Mouse (Mus musculus): ENCODE measurements around the gene Psmd5. TPM values are rescaled to one million over a fixed set of nuclear protein-coding genes. Genes with fewer than 3 reads are reported as not detected.
A peak's percentile ranks its signal among the peaks of the same experiment; 100 is the strongest.

The Psmd5 gene
- total RNA-seq (2022) = 10 to 100 TPM; 11.2 to 13.0 (median 11.9) TPM

DNA sequence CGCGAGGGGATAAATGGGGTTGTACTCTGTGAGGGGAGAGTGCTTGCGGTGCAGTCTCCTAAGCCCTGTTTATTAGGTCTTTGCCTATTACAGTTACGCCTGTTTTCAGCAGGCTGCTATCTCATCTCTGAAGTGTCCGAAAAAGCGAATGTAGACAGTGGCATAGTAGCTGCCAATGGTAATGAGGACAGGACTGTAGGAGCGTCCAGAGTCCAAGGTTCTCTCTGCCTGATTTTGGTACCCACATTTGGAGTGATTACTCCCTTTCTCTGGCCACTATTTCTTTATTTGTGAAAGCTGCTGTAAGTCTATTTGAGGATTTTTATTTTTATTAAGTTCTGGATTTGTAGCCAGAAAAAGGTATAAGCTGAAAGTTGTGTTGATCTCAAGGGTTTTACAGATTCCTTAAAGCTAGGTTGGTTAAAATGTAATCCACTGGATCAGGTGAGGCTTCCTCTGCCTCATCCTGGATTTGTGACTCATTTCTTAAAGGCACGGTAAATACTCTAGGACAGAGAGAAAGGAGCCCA is at the start of gene Psmd5:
TSS of gene Psmd5 (minus strand) at position 153 of the 530 bp plus-strand sequence.
- DNase-seq (ENCODE audit: low spot score) = no peak

- no peak for DNase-seq (ENCODE audit: low spot score)
Measured at GRCm38 (mm10) chr2:34922729-34923128, 48.0 kb upstream of the Psmd5 start.

DNA sequence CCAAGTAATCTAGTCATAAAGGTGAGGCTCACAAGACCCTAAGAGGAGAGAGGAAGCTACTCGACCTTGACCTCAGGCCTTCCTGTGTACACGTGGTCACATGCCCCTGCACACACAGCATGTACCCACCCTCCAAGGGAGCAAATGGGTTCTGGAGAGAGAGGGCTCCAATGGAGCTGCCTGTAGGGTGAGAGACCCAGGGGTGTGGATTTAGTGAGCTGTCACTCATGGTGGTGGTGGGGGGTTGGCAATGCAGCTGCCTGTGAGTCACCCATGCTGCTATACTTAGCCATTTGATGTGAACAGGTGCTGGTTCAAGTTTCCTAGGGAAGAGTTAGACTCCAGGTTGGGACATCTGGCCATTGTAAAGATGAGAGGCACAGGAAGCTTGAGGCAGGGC is 45.4 kb upstream of the Psmd5 start:
- no peak for DNase-seq (ENCODE audit: low spot score)

DNA sequence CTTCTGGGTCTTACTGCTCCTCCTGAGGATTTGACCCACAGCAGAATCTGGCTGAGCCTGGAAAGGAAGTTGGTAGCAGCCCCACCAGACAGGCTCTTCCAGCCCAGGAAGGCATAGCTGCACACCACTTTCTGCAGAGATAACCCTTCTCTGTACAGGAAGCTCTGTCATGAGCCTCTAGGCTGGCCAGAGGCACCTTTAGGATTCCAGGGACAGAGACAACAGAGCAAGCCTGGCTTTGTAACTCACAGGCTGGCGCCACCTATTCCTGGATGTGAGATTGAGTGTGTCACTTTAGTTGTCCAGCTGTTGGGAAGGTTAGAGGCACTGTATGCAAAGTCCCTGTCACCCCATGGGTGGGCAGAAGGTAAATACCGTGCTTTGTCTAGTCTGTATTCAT is 40.3 kb upstream of the Psmd5 start:
- no peak for DNase-seq (ENCODE audit: low spot score)

DNA sequence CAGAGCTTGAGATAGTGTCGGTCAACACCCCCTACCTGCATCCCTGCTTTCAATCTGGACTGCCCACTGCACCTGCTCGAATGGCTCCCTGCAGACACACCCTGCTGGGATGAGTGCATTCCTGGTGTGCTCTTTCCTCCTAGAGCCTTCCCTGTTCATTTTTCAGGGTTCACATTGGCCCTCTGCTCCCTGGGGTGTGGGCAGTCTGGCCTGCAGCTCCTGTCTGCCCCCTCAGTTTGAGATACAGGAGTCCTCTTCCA is 40.0 kb upstream of the Psmd5 start:
- DNase-seq (ENCODE audit: low spot score) = no peak

DNA sequence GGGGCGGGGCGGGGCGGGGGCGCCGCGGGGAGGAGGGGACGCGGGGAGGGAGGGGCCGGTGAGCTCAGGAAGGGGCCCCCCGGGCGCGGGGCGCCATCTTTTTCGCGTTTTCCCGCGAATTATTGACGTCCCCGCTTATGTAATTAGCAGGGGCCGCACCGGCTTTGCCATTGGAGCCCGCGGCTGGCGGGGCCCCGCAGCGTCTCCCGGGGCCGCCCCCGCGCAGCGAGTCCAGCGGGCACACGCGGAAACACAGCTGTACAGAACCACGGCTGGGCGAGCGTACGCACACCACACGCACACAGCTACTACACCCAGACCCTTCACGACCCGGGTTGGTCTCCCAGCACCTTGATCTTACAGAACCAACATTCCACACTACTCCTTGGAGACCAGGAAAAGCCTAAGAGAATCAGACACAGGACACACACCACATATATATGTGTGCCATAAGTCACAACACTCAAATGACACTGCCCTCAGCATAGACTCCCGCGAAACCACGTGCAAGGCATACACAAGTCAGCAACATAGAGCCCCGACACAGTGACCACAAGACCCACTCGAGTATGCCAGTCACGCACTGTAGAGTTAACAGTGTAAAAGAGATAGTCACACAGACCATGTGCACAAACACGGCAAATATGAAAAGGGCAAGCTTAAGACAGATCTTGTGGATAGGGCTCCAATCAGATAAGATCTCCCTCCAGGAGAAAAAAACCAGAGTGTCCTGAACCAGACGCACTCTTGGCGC is 39.5 kb upstream of the Psmd5 start:
- no peak for DNase-seq (ENCODE audit: low spot score)

DNA sequence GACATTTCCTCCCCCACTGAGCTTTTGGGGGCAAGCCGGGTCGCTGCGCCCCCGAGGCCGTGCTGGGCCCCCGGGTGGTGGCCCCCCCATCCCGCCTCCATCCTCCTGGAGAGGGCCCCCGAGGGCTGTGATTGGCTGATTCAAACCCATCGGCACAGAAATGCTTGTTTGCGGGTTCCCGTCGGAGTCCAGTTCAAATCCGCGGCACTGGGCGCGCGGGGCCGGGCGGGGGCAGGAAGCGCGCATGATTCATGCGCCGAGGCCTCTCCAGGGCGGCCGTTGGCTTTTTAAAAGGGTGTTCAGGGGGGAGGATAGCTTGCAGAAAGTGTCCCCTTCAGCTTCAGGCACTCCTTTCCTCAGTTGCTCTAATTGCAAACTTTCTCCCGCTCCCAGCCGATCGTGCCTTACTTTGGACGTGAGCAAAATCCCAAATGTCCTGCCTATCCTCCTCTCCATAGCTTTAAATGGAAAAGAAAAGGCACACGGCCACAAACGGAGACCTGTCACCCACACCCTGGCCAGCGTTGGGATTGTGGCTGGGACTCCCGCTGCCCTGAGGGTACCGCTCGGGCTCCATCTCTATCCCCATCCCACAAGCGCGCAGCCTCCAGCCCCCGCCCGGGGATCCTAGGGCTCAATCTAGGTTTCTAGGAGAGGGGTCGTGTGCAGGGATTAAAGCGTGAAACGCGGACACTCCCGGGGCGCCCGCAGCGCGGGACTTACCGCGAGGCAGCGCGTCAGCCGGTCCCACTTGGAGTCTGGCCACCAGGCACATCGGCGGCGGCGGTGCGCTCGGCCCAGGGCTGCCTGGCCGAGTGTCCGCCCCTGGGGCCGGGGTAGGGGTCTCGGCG is 38.7 kb upstream of the Psmd5 start, which contains the start of gene Phf19:
TSS of gene Phf19 (minus strand) at position 809 of the 851 bp plus-strand sequence.
- DNase-seq (ENCODE audit: low spot score) = peak; percentile 38

DNA sequence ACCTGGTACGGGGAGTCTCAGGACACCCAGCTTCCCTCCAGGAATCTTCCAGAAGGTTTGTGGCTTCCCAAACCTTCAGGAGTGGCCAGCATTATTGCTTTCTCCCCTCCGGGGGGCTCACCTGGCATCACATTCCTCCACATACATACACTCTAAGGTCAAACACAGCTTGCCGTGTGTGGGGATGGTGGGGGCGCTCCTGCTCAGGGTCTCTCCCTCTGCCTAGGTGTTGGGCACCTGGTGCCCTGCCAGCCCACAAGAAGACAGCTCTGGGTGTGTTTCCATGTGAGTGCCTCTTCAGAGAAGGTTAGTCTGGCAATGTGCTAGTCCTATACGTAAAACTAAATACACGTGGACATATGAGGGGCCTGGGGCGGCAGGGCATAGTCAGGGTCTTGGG is 37.8 kb upstream of the Psmd5 start:
- no peak for DNase-seq (ENCODE audit: low spot score)

GRCm38 (mm10) chr2:34911871-34912270 is 37.1 kb upstream of the Psmd5 start:
- DNase-seq (ENCODE audit: low spot score) = no peak

- no peak for DNase-seq (ENCODE audit: low spot score)
Measured at GRCm38 (mm10) chr2:34909719-34910118, 35.0 kb upstream of the Psmd5 start.

DNA sequence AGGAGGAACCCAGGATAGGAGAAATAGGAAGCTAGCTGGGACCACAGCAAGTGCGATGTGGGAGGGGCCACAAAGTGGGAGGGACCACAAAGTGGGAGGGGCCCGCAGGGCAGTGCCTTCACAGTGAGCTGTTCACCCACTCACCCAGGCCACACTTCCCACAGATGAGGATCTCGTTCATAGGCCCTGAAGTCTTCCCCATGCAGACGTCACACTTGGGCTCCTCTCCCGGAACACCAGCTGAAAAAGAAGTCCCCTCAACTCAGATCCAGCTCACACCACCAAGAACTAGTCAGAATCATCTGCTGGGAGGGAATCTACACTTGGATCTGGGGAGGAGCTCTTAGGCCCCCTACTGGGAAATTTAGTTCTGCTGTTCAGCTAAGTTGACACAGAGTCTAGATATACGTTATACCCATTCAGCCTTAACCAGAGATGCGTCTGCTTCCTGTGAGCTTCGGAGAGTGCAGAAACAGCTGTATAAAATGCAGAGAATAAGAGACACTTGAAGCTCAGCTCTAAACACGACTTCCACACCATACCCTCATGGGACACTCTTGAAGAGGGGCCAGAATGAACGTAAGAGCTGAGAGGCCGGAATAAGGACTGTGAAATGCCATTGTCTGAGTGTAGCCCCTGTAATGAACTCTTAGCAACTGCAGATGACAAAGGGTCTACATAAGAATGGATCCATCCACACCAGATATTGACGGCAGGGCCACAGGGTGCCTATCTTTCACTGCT is 32.3 kb upstream of the Psmd5 start:
- DNase-seq (ENCODE audit: low spot score) = peak; percentile 51

DNA sequence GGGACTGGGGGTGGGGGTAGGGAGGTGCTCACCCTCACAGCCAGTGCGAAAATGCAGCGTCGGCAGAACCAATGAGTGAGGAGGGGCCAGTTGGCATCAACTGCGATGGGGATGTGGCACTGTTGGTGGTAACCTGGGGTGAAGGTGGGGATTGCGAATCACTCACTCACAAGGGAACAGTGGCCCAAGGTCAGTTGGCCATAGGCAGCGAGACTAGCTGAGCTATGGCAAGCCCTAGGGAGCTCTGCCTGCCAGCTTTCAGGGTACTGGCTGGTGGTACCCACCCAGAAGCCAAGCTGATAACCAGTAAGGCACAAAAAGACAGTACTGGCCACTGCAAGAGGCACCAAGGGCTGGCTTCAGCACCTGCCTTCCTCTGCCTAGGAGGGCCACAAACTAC is 31.7 kb upstream of the Psmd5 start:
- no peak for DNase-seq (ENCODE audit: low spot score)

DNA sequence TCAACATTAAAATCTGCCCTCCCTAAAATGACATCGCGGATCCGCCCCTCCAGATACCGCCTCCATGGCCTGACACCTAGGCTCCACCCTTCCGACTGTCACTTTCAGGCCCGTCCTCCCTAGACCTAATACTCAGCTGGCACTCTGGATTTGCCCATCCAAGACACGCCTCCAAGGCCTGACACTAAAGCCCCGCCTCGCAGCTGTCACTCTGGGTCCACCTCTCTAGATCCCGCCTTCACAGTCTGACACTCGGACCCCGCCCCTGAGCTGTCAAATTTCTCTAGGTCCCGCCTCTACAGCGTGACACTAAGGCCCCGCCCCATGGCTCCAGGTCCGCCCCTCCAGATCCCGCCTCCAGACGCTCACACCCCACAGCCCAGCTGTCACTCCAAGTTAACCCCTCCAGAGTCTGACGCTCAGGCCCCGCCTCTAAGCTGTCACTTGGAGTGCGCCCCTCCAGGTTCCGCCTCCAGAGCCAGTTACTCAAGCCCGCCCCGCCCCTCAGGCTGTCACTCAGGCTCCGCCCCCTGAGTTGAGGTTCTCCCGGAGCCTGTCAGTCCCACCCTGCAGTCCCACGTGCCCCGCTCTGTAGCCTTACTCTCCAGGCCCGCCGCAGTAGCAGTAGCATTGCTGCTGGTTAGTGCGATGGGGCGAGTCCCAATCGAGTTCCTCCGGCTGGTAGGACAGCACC is 30.2 kb upstream of the Psmd5 start:
- peak; percentile 98 for DNase-seq (ENCODE audit: low spot score)

GRCm38 (mm10) chr2:34903652-34904405 is 29.1 kb upstream of the Psmd5 start:
- no peak for DNase-seq (ENCODE audit: low spot score)

DNA sequence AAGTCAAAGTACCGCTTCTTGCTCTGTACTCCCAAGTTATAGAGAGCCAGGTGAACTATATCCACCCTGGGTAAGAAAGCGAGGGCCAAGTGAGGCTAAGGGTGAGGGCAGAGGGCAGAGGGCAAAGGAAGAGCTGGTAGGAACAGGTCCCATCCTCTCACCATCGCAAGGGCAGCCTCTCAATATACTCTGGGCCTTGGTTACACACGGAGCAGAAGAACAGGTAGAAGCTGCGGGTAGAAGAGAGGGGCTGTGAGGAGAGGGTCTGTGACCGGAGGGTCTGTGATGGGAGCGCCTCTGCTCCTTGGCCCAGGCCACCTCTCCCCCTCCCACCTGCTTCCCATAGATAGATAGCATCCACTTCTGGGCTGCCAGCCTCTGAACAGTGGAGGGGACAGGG is 28.4 kb upstream of the Psmd5 start:
- DNase-seq (ENCODE audit: low spot score) = no peak

GRCm38 (mm10) chr2:34902731-34903130 is 28.0 kb upstream of the Psmd5 start:
- DNase-seq (ENCODE audit: low spot score) = no peak

GRCm38 (mm10) chr2:34901726-34902125 is 27.0 kb upstream of the Psmd5 start:
- no peak for DNase-seq (ENCODE audit: low spot score)

DNA sequence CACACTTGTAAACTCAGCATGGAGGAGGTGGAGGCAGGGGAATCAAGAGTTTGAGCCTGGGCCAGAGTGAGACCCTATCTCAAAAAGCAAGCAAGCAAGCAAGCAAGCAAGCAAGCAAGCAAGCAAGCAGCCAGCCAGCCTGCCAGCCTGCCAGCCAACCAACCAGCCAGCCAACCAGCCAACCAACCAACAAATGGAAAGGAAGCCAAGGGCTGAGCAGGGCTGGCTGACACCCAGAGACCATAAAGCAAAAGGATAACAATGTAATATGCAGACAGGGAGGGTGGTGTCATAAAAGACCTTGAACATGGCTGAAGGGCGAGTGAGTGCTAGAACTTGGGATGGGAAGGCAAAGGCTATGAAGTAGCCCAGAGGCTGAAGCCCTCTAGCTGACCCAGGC is 25.6 kb upstream of the Psmd5 start:
- DNase-seq (ENCODE audit: low spot score) = no peak

- no peak for DNase-seq (ENCODE audit: low spot score)
Measured at GRCm38 (mm10) chr2:34899682-34900081, 24.9 kb upstream of the Psmd5 start.

DNA sequence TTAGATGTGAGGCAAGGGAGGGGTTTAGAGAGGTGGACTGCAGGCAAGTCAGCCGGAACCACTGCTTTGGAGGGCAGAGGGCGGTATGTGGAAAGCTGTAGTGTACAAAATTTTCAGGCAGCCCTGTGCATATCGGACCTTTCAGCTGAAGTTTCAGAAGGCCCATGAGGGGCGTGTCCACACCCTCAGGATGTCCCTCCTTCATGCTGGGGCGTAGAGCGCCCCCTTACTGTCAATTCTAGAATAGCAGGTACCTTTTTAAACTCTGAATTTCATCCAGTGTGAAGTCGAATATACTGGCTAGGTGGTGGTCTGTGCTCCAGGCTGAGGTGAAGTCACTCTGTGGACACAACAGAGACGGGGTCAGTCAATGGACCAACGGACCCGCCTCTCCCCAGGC is 23.1 kb upstream of the Psmd5 start:
- DNase-seq (ENCODE audit: low spot score) = no peak
